Mouse (Mus musculus) hindbrain, embryonic 12.5 days (tissue): ENCODE results near the gene Gm20388. TPM values are rescaled to one million over a fixed set of nuclear protein-coding genes. Genes with fewer than 3 reads are reported as not detected.

Experiments
- ATAC-seq: fragments of 200-750 bp; cut with Nextera tagmentation; 2 replicates; pipeline ENCODE4 v1.8.0; 2017; ENCODE audit warnings: moderate TSS enrichment; ENCODE audit not compliant: low FRiP score
- H3K27ac ChIP-seq: fragments of 300-500 bp; sonication (generic); 2 replicates; pipeline ENCODE4 v1.5.1; 2016; ENCODE audit warnings: mild to moderate bottlenecking
- H3K27me3 ChIP-seq: fragments of 300-500 bp; sonication (generic); 2 replicates; pipeline ENCODE4 v1.6.1; 2016; ENCODE audit warnings: mild to moderate bottlenecking
- H3K36me3 ChIP-seq: fragments of 300-500 bp; sonication (generic); 2 replicates; pipeline ENCODE4 v1.6.1; 2016; ENCODE audit warnings: mild to moderate bottlenecking
- H3K4me1 ChIP-seq: fragments of 300-500 bp; sonication (generic); 2 replicates; pipeline ENCODE4 v1.6.1; 2016
- H3K4me2 ChIP-seq: fragments of 300-500 bp; sonication (generic); replicated peaks from 2 replicates; pipeline ENCODE4 v1.6.1; 2016; ENCODE audit warnings: mild to moderate bottlenecking
- H3K4me3 ChIP-seq: fragments of 300-500 bp; sonication (generic); 2 replicates; pipeline ENCODE4 v1.5.1; 2016; ENCODE audit warnings: mild to moderate bottlenecking
- H3K9ac ChIP-seq: fragments of 300-500 bp; sonication (generic); 2 replicates; pipeline ENCODE4 v1.6.1; 2016; ENCODE audit warnings: mild to moderate bottlenecking, moderate library complexity
- H3K9me3 ChIP-seq: fragments of 300-500 bp; sonication (generic); replicated peaks from 2 replicates; pipeline ENCODE4 v1.6.1; 2016; ENCODE audit warnings: mild to moderate bottlenecking
- WGBS: fragments of 180-500 bp; shearing (Covaris S2); methylation state at CpG from one replicate; pipeline ENCODE4 v1.1.7; 2016; 5-methylcytosine and 5-hydroxymethylcytosine counted together
- polyA plus RNA-seq: library from polyadenylated mRNA; unstranded; fragments of >200 nt; fragmentation: Nextera tagmentation; extraction: Ambion mirVana; gene quantifications from 2 replicates; pipeline ENCODE4 v1.2.1, GENCODE M21; 2016

Gm20388 gene
- polyA plus RNA-seq, 1 experiment from 2014 or later: not detected

DNA sequence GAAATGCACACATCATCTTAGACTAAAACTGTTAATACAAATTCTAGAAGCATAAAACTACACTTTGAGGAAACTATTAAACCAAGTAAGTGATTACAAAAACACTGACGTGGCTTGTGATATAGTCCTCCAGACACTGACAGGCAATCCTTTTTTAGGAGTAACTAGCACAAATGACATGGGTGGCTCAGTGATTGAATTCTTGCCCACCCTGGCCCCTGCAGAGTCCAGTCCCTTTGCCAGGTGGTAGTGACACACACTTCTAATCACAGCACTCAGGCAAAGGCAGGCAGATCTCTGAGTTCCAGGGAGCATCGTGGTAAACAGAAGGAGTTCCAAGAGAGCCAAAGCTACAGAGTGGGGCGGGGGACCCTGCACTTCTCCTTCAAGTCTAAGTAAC, 3094.7 kb downstream of the Gm20388 start:
- no peaks in the 10 kb centered on the region for H3K9me3 ChIP-seq
- H3K4me3 ChIP-seq: no peak overlapping the region
- H3K27me3 ChIP-seq: no peaks in the 10 kb centered on the region
- H3K36me3 ChIP-seq: no peaks in the 10 kb centered on the region
- no peak for ATAC-seq
- 73% methylated on average over 3 of the region's 3 CpGs for WGBS
- peaks cover 14% of the 10 kb centered on the region for H3K4me1 ChIP-seq
- no peak overlapping the region for H3K9ac ChIP-seq
- H3K27ac ChIP-seq: no peak overlapping the region
- no peak overlapping the region for H3K4me2 ChIP-seq

DNA sequence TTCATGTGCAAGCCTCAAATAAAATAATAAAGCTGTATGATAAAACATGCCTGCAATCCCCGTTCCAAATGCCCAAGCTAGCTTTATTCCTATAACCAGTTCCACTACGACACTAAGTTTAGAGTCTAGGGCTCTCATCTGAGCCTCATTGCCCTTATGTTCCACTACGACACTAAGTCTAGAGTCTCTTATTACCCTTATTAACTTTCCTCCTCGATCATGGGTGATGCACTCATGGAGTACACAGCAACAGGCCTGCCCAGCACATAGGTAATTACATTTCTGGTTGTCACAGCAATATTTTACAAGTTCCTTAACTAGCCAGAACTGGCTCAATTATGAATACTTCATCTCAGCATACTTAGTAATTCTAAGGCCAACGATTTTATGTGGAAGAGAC, 3095.2 kb downstream of the Gm20388 start:
- 86% methylated on average over 5 of the region's 5 CpGs for WGBS
- H3K4me3 ChIP-seq: no peak overlapping the region
- no peaks in the 10 kb centered on the region for H3K36me3 ChIP-seq
- ATAC-seq: no peak
- H3K27ac ChIP-seq: no peak overlapping the region
- no peak overlapping the region for H3K4me2 ChIP-seq
- H3K27me3 ChIP-seq: no peaks in the 10 kb centered on the region
- H3K9ac ChIP-seq: no peak overlapping the region
- peaks cover 14% of the 10 kb centered on the region for H3K4me1 ChIP-seq
- no peaks in the 10 kb centered on the region for H3K9me3 ChIP-seq

DNA sequence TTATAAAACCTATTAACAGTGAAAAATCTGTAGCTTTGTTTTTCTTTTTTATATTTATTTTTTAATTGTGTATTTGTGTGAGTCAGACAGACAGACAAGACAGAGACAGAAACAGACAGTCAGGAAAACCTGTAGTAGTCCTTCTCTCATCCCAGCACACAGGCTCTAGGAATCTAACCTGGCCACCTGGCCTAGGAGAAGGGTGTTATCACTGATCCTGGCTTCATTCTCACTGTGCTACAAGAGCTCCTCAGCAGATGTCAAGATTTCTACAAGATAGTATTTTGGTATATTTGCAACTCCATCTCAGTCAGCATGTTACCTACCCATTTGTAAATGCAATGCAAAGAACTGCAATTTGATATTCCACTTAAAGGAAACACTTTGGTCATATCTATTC, 3100.7 kb downstream of the Gm20388 start:
- H3K9ac ChIP-seq: no peak overlapping the region
- no peaks in the 10 kb centered on the region for H3K36me3 ChIP-seq
- H3K9me3 ChIP-seq: no peaks in the 10 kb centered on the region
- H3K27ac ChIP-seq: no peak overlapping the region
- no peaks in the 10 kb centered on the region for H3K27me3 ChIP-seq
- ATAC-seq: no peak
- H3K4me3 ChIP-seq: no peak overlapping the region
- H3K4me1 ChIP-seq: no peaks in the 10 kb centered on the region
- no peak overlapping the region for H3K4me2 ChIP-seq

GRCm38 (mm10) chr8:123014429-123014828, 3103.8 kb downstream of the Gm20388 start:
- 90% methylated on average over 7 of the region's 7 CpGs for WGBS
- H3K4me1 ChIP-seq: peaks cover 10% of the 10 kb centered on the region
- ATAC-seq: no peak

DNA sequence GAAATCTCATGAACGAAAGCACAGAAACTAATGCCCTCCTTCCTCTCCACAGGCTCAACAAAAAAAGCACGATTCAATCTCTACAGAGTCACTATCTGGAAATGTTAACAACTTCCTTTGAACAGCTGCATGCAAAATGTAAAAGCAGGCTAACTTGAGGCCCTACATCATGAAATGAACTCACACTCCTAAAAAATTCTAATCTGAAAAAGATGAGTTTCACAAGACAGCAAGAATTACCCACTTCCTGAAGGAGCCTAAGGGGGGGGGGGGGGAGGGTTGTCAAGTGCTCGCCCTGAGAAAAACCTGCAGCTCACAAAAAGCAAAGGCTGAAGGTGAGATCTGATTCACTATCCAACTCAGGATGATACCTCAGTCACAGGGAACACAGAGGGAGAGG, 3104.4 kb downstream of the Gm20388 start:
- no peak for ATAC-seq

More at GRCm38 (mm10) chr8:123014429-123014828, 3103.8 kb downstream of the Gm20388 start:
- Histone ChIP-seq H3K9me3 (no peaks in the 10 kb centered on the region), H3K36me3 (no peaks in the 10 kb centered on the region; the same call in 1 of the 2 replicates), H3K4me2 (no peak overlapping the region), H3K4me3 (no peak overlapping the region), H3K27me3 (no peaks in the 10 kb centered on the region), H3K27ac (no peak overlapping the region), H3K9ac (no peak overlapping the region)

GRCm38 (mm10) chr8:123017143-123017542, 3106.5 kb downstream of the Gm20388 start:
- Histone ChIP-seq H3K4me3 (no peak overlapping the region), H3K9ac (no peak overlapping the region), H3K9me3 (no peaks in the 10 kb centered on the region), H3K4me2 (no peak overlapping the region), H3K36me3 (no peaks in the 10 kb centered on the region; the same call in 1 of the 2 replicates), H3K27ac (no peak overlapping the region), H3K27me3 (no peaks in the 10 kb centered on the region), H3K4me1 (peaks cover 13% of the 10 kb centered on the region)
- 96% methylated on average over 4 of the region's 4 CpGs for WGBS
- ATAC-seq: no peak

More for the DNA sequence above, 3104.4 kb downstream of the Gm20388 start:
- Histone ChIP-seq H3K36me3 (no peaks in the 10 kb centered on the region; the same call in 1 of the 2 replicates), H3K9me3 (no peaks in the 10 kb centered on the region), H3K4me3 (no peak overlapping the region), H3K9ac (no peak overlapping the region), H3K27me3 (no peaks in the 10 kb centered on the region), H3K27ac (no peak overlapping the region), H3K4me1 (peaks cover 10% of the 10 kb centered on the region), H3K4me2 (no peak overlapping the region)
- WGBS: 91% methylated on average over 3 of the region's 3 CpGs

- no peaks in the 10 kb centered on the region for H3K27me3 ChIP-seq
- ATAC-seq: no peak
- H3K9ac ChIP-seq: no peak overlapping the region
- WGBS: 65% methylated on average over 4 of the region's 4 CpGs
- H3K4me2 ChIP-seq: no peak overlapping the region
- H3K4me3 ChIP-seq: no peak overlapping the region
- H3K27ac ChIP-seq: no peak overlapping the region
- H3K4me1 ChIP-seq: peaks cover 13% of the 10 kb centered on the region
- H3K9me3 ChIP-seq: no peaks in the 10 kb centered on the region
- H3K36me3 ChIP-seq: no peaks in the 10 kb centered on the region; the same call in 1 of the 2 replicates
Observed at GRCm38 (mm10) chr8:123018484-123019164, 3108.0 kb downstream of the Gm20388 start.

- Histone ChIP-seq H3K36me3 (no peaks in the 10 kb centered on the region; the same call in 1 of the 2 replicates), H3K4me3 (no peak overlapping the region), H3K9ac (no peak overlapping the region), H3K27ac (no peak overlapping the region), H3K4me2 (no peak overlapping the region), H3K27me3 (no peaks in the 10 kb centered on the region), H3K4me1 (peaks cover 13% of the 10 kb centered on the region), H3K9me3 (no peaks in the 10 kb centered on the region)
- 84% methylated on average over 2 of the region's 2 CpGs for WGBS
- ATAC-seq: no peak
Observed at GRCm38 (mm10) chr8:123020084-123020483, 3109.4 kb downstream of the Gm20388 start.

GRCm38 (mm10) chr8:123020859-123021258, 3110.2 kb downstream of the Gm20388 start:
- Histone ChIP-seq H3K4me1 (peaks cover 13% of the 10 kb centered on the region), H3K4me3 (no peak overlapping the region), H3K9me3 (no peaks in the 10 kb centered on the region), H3K4me2 (no peak overlapping the region), H3K36me3 (no peaks in the 10 kb centered on the region; the same call in 1 of the 2 replicates), H3K27ac (no peak overlapping the region), H3K9ac (no peak overlapping the region), H3K27me3 (no peaks in the 10 kb centered on the region)
- ATAC-seq: no peak
- 86% methylated on average over 2 of the region's 2 CpGs for WGBS

DNA sequence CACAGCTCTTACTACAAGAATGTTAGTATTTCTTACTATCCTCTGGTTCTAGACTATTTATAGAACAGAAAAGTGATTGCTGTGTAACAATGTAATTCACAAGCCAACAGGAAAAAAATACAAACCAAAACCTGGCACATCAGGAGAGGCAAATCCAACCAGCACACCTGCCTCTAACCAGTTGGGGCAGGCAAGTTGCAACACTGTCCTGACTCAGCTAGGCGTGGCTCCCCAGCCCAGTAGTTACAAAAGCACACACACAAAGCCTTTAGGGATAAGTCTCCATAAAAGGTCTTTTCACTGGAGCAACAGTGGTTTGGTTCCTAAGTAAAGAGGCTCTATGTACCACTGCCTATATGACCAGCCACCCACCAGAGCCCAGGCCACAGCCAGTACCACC, 3110.6 kb downstream of the Gm20388 start:
- Histone ChIP-seq H3K27me3 (no peaks in the 10 kb centered on the region), H3K4me3 (no peak overlapping the region), H3K27ac (no peak overlapping the region), H3K4me2 (no peak overlapping the region), H3K36me3 (no peaks in the 10 kb centered on the region; the same call in 1 of the 2 replicates), H3K4me1 (peaks cover 13% of the 10 kb centered on the region), H3K9me3 (no peaks in the 10 kb centered on the region), H3K9ac (no peak overlapping the region)
- ATAC-seq: no peak
- 64% methylated on average over 1 of the region's 1 CpGs for WGBS

DNA sequence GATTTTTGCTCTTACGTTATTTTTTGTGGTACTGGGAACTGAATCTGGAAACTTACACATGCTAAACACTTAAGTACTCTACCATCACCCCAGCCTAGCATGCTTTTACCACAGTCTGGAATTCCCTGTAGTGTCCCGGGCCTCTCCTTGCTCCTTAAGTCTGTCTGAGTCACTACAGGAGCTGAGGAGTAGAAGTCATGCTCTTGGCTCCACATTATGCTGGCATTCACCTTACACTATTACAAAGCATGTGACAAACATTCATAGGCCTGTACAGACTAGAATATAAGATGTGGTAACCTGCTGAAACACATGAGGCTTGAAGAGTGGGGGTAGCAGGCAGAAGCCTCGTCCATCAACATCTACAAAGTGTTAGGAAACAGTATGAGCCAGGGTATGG, 3112.1 kb downstream of the Gm20388 start:
- Histone ChIP-seq H3K27ac (no peak overlapping the region), H3K4me1 (peaks cover 13% of the 10 kb centered on the region), H3K4me2 (no peak overlapping the region), H3K27me3 (no peaks in the 10 kb centered on the region), H3K9me3 (no peaks in the 10 kb centered on the region), H3K36me3 (no peaks in the 10 kb centered on the region), H3K4me3 (no peak overlapping the region), H3K9ac (no peak overlapping the region)
- 87% methylated on average over 3 of the region's 3 CpGs for WGBS
- ATAC-seq: no peak

DNA sequence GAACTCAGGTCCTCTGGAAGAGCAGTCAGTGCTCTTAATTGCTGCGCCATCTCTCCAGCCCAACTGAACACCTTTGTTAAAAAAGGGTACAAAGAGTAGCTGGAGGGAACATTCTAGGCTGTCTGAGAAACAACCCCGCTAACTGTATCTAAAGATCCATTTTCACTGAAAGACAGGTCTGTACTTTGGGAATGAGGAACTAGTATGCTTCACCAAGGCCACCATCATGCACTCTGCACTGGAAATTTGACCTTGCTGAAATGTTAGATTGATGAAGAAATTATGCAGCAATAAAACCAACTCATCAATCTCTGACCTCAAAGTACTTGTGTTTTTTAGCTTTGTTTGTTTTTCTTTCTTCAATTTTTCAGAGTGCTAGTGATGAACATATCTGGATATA, 3113.6 kb downstream of the Gm20388 start:
- no peak overlapping the region for H3K4me3 ChIP-seq
- no peaks in the 10 kb centered on the region for H3K36me3 ChIP-seq
- ATAC-seq: no peak
- no peak overlapping the region for H3K4me2 ChIP-seq
- no peaks in the 10 kb centered on the region for H3K27me3 ChIP-seq
- H3K9ac ChIP-seq: no peak overlapping the region
- no peaks in the 10 kb centered on the region for H3K9me3 ChIP-seq
- no peak overlapping the region for H3K27ac ChIP-seq
- peaks cover 3% of the 10 kb centered on the region; the same call in 1 of the 2 replicates for H3K4me1 ChIP-seq
- 94% methylated on average over 2 of the region's 2 CpGs for WGBS

- no peak overlapping the region for H3K27ac ChIP-seq
- H3K27me3 ChIP-seq: no peaks in the 10 kb centered on the region
- 88% methylated on average over 3 of the region's 3 CpGs for WGBS
- no peak for ATAC-seq
- no peak overlapping the region for H3K4me2 ChIP-seq
- no peak overlapping the region for H3K4me3 ChIP-seq
- peaks cover under 1% of the 10 kb centered on the region; the same call in 1 of the 2 replicates for H3K4me1 ChIP-seq
- no peaks in the 10 kb centered on the region for H3K36me3 ChIP-seq
- no peak overlapping the region for H3K9ac ChIP-seq
- no peaks in the 10 kb centered on the region for H3K9me3 ChIP-seq
Observed at GRCm38 (mm10) chr8:123025951-123026351, 3115.3 kb downstream of the Gm20388 start.
